Comparison of ENCODE assay signal across 8 mouse cellular contexts in the genomic region with DNA sequence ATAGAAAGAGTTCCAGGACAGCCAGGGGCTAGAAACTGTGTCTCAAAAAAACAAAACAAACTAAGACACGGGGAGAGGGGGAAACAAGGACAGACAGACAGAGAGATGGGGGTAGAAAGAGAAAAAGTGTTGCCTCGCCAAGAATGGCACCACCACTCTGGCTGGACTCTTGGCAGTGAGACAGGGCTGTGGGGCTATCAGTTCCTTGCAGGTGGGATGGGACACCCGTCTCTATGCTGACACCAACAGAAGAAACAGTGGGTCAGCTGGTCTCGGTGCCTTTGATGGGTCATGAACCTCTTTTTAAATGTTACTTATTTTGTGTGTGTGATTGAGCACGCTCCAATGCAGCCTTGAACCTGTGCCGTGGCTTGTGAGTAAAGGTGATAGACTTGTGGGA. TPM values are rescaled to one million over a fixed set of nuclear protein-coding genes. Genes with fewer than 3 reads are reported as not detected.
DNase-seq lines count a peak whose midpoint lies in the region; ATAC-seq lines count a peak whose summit lies in the region.

No protein-coding gene starts in this region.

- WGBS in forebrain, embryonic 10.5 days = 72% methylated on average over 6 of the region's 6 CpGs
- 76% methylated on average over 6 of the region's 6 CpGs for WGBS in forebrain, embryonic 11.5 days
- WGBS in limb, embryonic 12.5 days = 81% methylated on average over 6 of the region's 6 CpGs
- 81% methylated on average over 6 of the region's 6 CpGs for WGBS in limb, embryonic 10.5 days
- 76% methylated on average over 6 of the region's 6 CpGs for WGBS in hindbrain, embryonic 14.5 days
- WGBS in neural tube, embryonic 13.5 days = 72% methylated on average over 6 of the region's 6 CpGs

- H3K4me2 ChIP-seq in forebrain, embryonic 11.5 days (ENCODE audit: low read depth, low read length, severe bottlenecking) = no peak overlapping the region
- no peak overlapping the region for H3K4me2 ChIP-seq in limb, embryonic 12.5 days
- H3K4me2 ChIP-seq in hindbrain, embryonic 14.5 days (replicated peaks) = peak overlapping the region; percentile 87
- peak overlapping the region; percentile 83 for H3K4me2 ChIP-seq in neural tube, embryonic 13.5 days

- no peaks in the 10 kb centered on the region for H3K9me3 ChIP-seq in forebrain, embryonic 10.5 days
- no peaks in the 10 kb centered on the region for H3K9me3 ChIP-seq in forebrain, embryonic 11.5 days (ENCODE audit: control insufficient read depth, low read length)
- no peaks in the 10 kb centered on the region for H3K9me3 ChIP-seq in limb, embryonic 12.5 days
- no peaks in the 10 kb centered on the region for H3K9me3 ChIP-seq in limb, embryonic 10.5 days (replicated peaks)
- H3K9me3 ChIP-seq in hindbrain, embryonic 14.5 days (ENCODE audit: control insufficient read depth, low read length) = no peaks in the 10 kb centered on the region
- H3K9me3 ChIP-seq in neural tube, embryonic 13.5 days = no peaks in the 10 kb centered on the region

- H3K4me3 ChIP-seq in forebrain, embryonic 10.5 days = peak overlapping the region; percentile 50; the same call in 1 of the 2 replicates
- no peak overlapping the region for H3K4me3 ChIP-seq in forebrain, embryonic 11.5 days (ENCODE audit: low read depth, low read length)
- no peak overlapping the region for H3K4me3 ChIP-seq in limb, embryonic 12.5 days (replicated peaks)
- H3K4me3 ChIP-seq in limb, embryonic 10.5 days = no peak overlapping the region
- H3K4me3 ChIP-seq in hindbrain, embryonic 14.5 days (replicated peaks; ENCODE audit: low read length) = no peak overlapping the region
- H3K4me3 ChIP-seq in neural tube, embryonic 13.5 days = 0 out of 2 replicates have a peak overlapping the region, but pooled peaks have one; percentile 42

- no peaks in the 10 kb centered on the region for H3K27me3 ChIP-seq in forebrain, embryonic 10.5 days (ENCODE audit: poor library complexity, severe bottlenecking)
- H3K27me3 ChIP-seq in forebrain, embryonic 11.5 days (ENCODE audit: control insufficient read depth, insufficient read depth, low read length) = no peaks in the 10 kb centered on the region
- no peaks in the 10 kb centered on the region for H3K27me3 ChIP-seq in limb, embryonic 12.5 days
- H3K27me3 ChIP-seq in limb, embryonic 10.5 days (ENCODE audit: low read depth, poor library complexity, severe bottlenecking) = no peaks in the 10 kb centered on the region
- no peaks in the 10 kb centered on the region for H3K27me3 ChIP-seq in hindbrain, embryonic 14.5 days (ENCODE audit: control insufficient read depth, insufficient read depth, low read length)
- no peaks in the 10 kb centered on the region; the same call in 1 of the 2 replicates for H3K27me3 ChIP-seq in neural tube, embryonic 13.5 days

- no peaks in the 10 kb centered on the region for H3K36me3 ChIP-seq in forebrain, embryonic 10.5 days (replicated peaks)
- no peaks in the 10 kb centered on the region for H3K36me3 ChIP-seq in forebrain, embryonic 11.5 days (ENCODE audit: control insufficient read depth, insufficient read depth, low read length)
- no peaks in the 10 kb centered on the region for H3K36me3 ChIP-seq in limb, embryonic 12.5 days
- no peaks in the 10 kb centered on the region for H3K36me3 ChIP-seq in limb, embryonic 10.5 days
- no peaks in the 10 kb centered on the region for H3K36me3 ChIP-seq in hindbrain, embryonic 14.5 days (replicated peaks; ENCODE audit: control insufficient read depth, insufficient read depth)
- H3K36me3 ChIP-seq in neural tube, embryonic 13.5 days = no peaks in the 10 kb centered on the region

- no peak for ATAC-seq in forebrain, embryonic 11.5 days (replicated peaks; ENCODE audit: low FRiP score)
- ATAC-seq in limb, embryonic 12.5 days (ENCODE audit: insufficient number of reproducible peaks, insufficient read depth, low FRiP score, low TSS enrichment, low read depth) = no peak
- no peak for ATAC-seq in hindbrain, embryonic 14.5 days (ENCODE audit: low FRiP score)
- no peak for ATAC-seq in neural tube, embryonic 13.5 days (ENCODE audit: low read depth)

- peak overlapping the region; percentile 86; the same call in 1 of the 2 replicates for H3K27ac ChIP-seq in forebrain, embryonic 10.5 days
- H3K27ac ChIP-seq in forebrain, embryonic 11.5 days (ENCODE audit: low read depth, low read length) = no peak overlapping the region
- H3K27ac ChIP-seq in limb, embryonic 12.5 days = 0 out of 2 replicates have a peak overlapping the region, but pooled peaks have one; percentile 72
- no peak overlapping the region for H3K27ac ChIP-seq in limb, embryonic 10.5 days
- peak overlapping the region; percentile 91 for H3K27ac ChIP-seq in hindbrain, embryonic 14.5 days
- peak overlapping the region; percentile 83 for H3K27ac ChIP-seq in neural tube, embryonic 13.5 days (replicated peaks)

- peaks cover 40% of the 10 kb centered on the region for H3K4me1 ChIP-seq in forebrain, embryonic 10.5 days
- H3K4me1 ChIP-seq in forebrain, embryonic 11.5 days (replicated peaks; ENCODE audit: control insufficient read depth, insufficient read depth, low read length) = peaks cover 11% of the 10 kb centered on the region
- peaks cover 19% of the 10 kb centered on the region for H3K4me1 ChIP-seq in limb, embryonic 12.5 days (replicated peaks)
- peaks cover 38% of the 10 kb centered on the region for H3K4me1 ChIP-seq in limb, embryonic 10.5 days
- peaks cover 18% of the 10 kb centered on the region for H3K4me1 ChIP-seq in hindbrain, embryonic 14.5 days (replicated peaks; ENCODE audit: control insufficient read depth, insufficient read depth, low read length)
- peaks cover 25% of the 10 kb centered on the region for H3K4me1 ChIP-seq in neural tube, embryonic 13.5 days (replicated peaks)

- DNase-seq in forebrain, embryonic 10.5 days (ENCODE audit: extremely low spot score, low spot score) = no peak
- no peak for DNase-seq in forebrain, embryonic 11.5 days (ENCODE audit: low spot score)
- no peak for DNase-seq in limb, embryonic 10.5 days (ENCODE audit: low spot score)
- no peak for DNase-seq in hindbrain, embryonic 14.5 days (ENCODE audit: low spot score)
- DNase-seq in right cerebral cortex, adult 18-20 months = no peak
- no peak for DNase-seq in right cerebral cortex, postnatal 4 days

- no peak overlapping the region for H3K9ac ChIP-seq in forebrain, embryonic 11.5 days (ENCODE audit: low read length)
- H3K9ac ChIP-seq in limb, embryonic 12.5 days (replicated peaks) = no peak overlapping the region
- peak overlapping the region; percentile 62 for H3K9ac ChIP-seq in hindbrain, embryonic 14.5 days
- H3K9ac ChIP-seq in neural tube, embryonic 13.5 days = peak overlapping the region; percentile 74; the same call in 1 of the 2 replicates

RNA-seq across cellular contexts. Expression of gene Slc12a9, which starts 6.8 kb away (rescaled TPM):
- polyA plus RNA-seq in forebrain, embryonic 10.5 days (2016; fragmentation: Nextera tagmentation; extraction: Ambion mirVana) = 10.6 and 11.8 TPM in 2 replicates
- 9.9 and 10.5 TPM in 2 replicates for polyA plus RNA-seq in forebrain, embryonic 11.5 days (2014; fragmentation: Nextera tagmentation; extraction: Ambion mirVana)
- 13.8 and 16.3 TPM in 2 replicates for polyA plus RNA-seq in limb, embryonic 12.5 days (2016; fragmentation: Nextera tagmentation; extraction: Ambion mirVana)
- polyA plus RNA-seq in limb, embryonic 10.5 days (2016; fragmentation: Nextera tagmentation; extraction: Ambion mirVana) = 10.4 and 10.6 TPM in 2 replicates
- 14.9 and 17.6 TPM in 2 replicates for polyA plus RNA-seq in hindbrain, embryonic 14.5 days (2014; fragmentation: Nextera tagmentation; extraction: Ambion mirVana)
- 26.9 and 27.4 TPM in 2 replicates for polyA plus RNA-seq in neural tube, embryonic 13.5 days (2015; fragmentation: Nextera tagmentation; extraction: Ambion mirVana)

RNA-seq across cellular contexts. Expression of gene Ephb4, which starts 9.7 kb away (rescaled TPM):
- polyA plus RNA-seq in forebrain, embryonic 10.5 days (2016; fragmentation: Nextera tagmentation; extraction: Ambion mirVana) = 31.9 and 33.5 TPM in 2 replicates
- 34.6 and 35.0 TPM in 2 replicates for polyA plus RNA-seq in forebrain, embryonic 11.5 days (2014; fragmentation: Nextera tagmentation; extraction: Ambion mirVana)
- 86.9 and 99.6 TPM in 2 replicates for polyA plus RNA-seq in limb, embryonic 12.5 days (2016; fragmentation: Nextera tagmentation; extraction: Ambion mirVana)
- polyA plus RNA-seq in limb, embryonic 10.5 days (2016; fragmentation: Nextera tagmentation; extraction: Ambion mirVana) = 66.3 and 81.0 TPM in 2 replicates
- polyA plus RNA-seq in hindbrain, embryonic 14.5 days (2014; fragmentation: Nextera tagmentation; extraction: Ambion mirVana) = 8.7 and 9.0 TPM in 2 replicates
- 10.8 and 13.4 TPM in 2 replicates for polyA plus RNA-seq in neural tube, embryonic 13.5 days (2015; fragmentation: Nextera tagmentation; extraction: Ambion mirVana)

RNA-seq across cellular contexts. Expression of gene Trip6, which starts 26.0 kb away (rescaled TPM):
- polyA plus RNA-seq in forebrain, embryonic 10.5 days (2016; fragmentation: Nextera tagmentation; extraction: Ambion mirVana) = 70.3 and 73.0 TPM in 2 replicates
- polyA plus RNA-seq in forebrain, embryonic 11.5 days (2014; fragmentation: Nextera tagmentation; extraction: Ambion mirVana) = 50.1 and 56.7 TPM in 2 replicates
- 81.6 and 86.9 TPM in 2 replicates for polyA plus RNA-seq in limb, embryonic 12.5 days (2016; fragmentation: Nextera tagmentation; extraction: Ambion mirVana)
- polyA plus RNA-seq in limb, embryonic 10.5 days (2016; fragmentation: Nextera tagmentation; extraction: Ambion mirVana) = 73.4 and 75.9 TPM in 2 replicates
- 11.1 and 12.2 TPM in 2 replicates for polyA plus RNA-seq in hindbrain, embryonic 14.5 days (2014; fragmentation: Nextera tagmentation; extraction: Ambion mirVana)
- polyA plus RNA-seq in neural tube, embryonic 13.5 days (2015; fragmentation: Nextera tagmentation; extraction: Ambion mirVana) = 17.7 and 23.8 TPM in 2 replicates

RNA-seq across cellular contexts. Expression of gene Srrt, which starts 32.7 kb away (rescaled TPM):
- 205 and 209 TPM in 2 replicates for polyA plus RNA-seq in forebrain, embryonic 10.5 days (2016; fragmentation: Nextera tagmentation; extraction: Ambion mirVana)
- 190 TPM in 2 replicates for polyA plus RNA-seq in forebrain, embryonic 11.5 days (2014; fragmentation: Nextera tagmentation; extraction: Ambion mirVana)
- 182 and 185 TPM in 2 replicates for polyA plus RNA-seq in limb, embryonic 12.5 days (2016; fragmentation: Nextera tagmentation; extraction: Ambion mirVana)
- 200 and 201 TPM in 2 replicates for polyA plus RNA-seq in limb, embryonic 10.5 days (2016; fragmentation: Nextera tagmentation; extraction: Ambion mirVana)
- 75.0 and 81.0 TPM in 2 replicates for polyA plus RNA-seq in hindbrain, embryonic 14.5 days (2014; fragmentation: Nextera tagmentation; extraction: Ambion mirVana)
- polyA plus RNA-seq in neural tube, embryonic 13.5 days (2015; fragmentation: Nextera tagmentation; extraction: Ambion mirVana) = 102 and 115 TPM in 2 replicates

RNA-seq across cellular contexts. Expression of gene Ufsp1, which starts 45.8 kb away (rescaled TPM):
- polyA plus RNA-seq in forebrain, embryonic 10.5 days (2016; fragmentation: Nextera tagmentation; extraction: Ambion mirVana) = 10.3 and 10.4 TPM in 2 replicates
- polyA plus RNA-seq in forebrain, embryonic 11.5 days (2014; fragmentation: Nextera tagmentation; extraction: Ambion mirVana) = 6.8 and 8.0 TPM in 2 replicates
- polyA plus RNA-seq in limb, embryonic 12.5 days (2016; fragmentation: Nextera tagmentation; extraction: Ambion mirVana) = 6.7 and 6.8 TPM in 2 replicates
- polyA plus RNA-seq in limb, embryonic 10.5 days (2016; fragmentation: Nextera tagmentation; extraction: Ambion mirVana) = 8.1 and 8.5 TPM in 2 replicates
- polyA plus RNA-seq in hindbrain, embryonic 14.5 days (2014; fragmentation: Nextera tagmentation; extraction: Ambion mirVana) = 22.3 and 22.6 TPM in 2 replicates
- polyA plus RNA-seq in neural tube, embryonic 13.5 days (2015; fragmentation: Nextera tagmentation; extraction: Ambion mirVana) = 15.1 and 18.3 TPM in 2 replicates

Comparison
In these comparisons a context has a peak if more than half of its experiments do, and no peak if none do; other contexts are left out.
1. H3K27ac ChIP-seq: peak in forebrain, embryonic 10.5 days (single experiment), limb, embryonic 12.5 days (single experiment), hindbrain, embryonic 14.5 days (single experiment) and neural tube, embryonic 13.5 days (single experiment); none in forebrain, embryonic 11.5 days (single experiment) and limb, embryonic 10.5 days (single experiment).
2. H3K4me3 ChIP-seq: peak in forebrain, embryonic 10.5 days (single experiment) and neural tube, embryonic 13.5 days (single experiment); none in forebrain, embryonic 11.5 days (single experiment), limb, embryonic 12.5 days (single experiment), limb, embryonic 10.5 days (single experiment) and hindbrain, embryonic 14.5 days (single experiment).
3. H3K4me2 ChIP-seq: peak in hindbrain, embryonic 14.5 days (single experiment) and neural tube, embryonic 13.5 days (single experiment); none in forebrain, embryonic 11.5 days (single experiment) and limb, embryonic 12.5 days (single experiment).
4. H3K9ac ChIP-seq: peak in hindbrain, embryonic 14.5 days (single experiment) and neural tube, embryonic 13.5 days (single experiment); none in forebrain, embryonic 11.5 days (single experiment) and limb, embryonic 12.5 days (single experiment).